Mouse (Mus musculus) kidney, embryonic 14.5 days (tissue): Measurements from ENCODE around the gene Chrm1. TPM values are rescaled to one million over a fixed set of nuclear protein-coding genes. Genes with fewer than 3 reads are reported as not detected.

ENCODE experiments used
- ATAC-seq: fragments of 200-750 bp; cut with Nextera tagmentation; 2 replicates; pipeline ENCODE4 v1.8.0; 2017; ENCODE audit warnings: moderate number of reproducible peaks, mild to moderate bottlenecking, moderate TSS enrichment, moderate library complexity; ENCODE audit not compliant: low FRiP score, low TSS enrichment
- H3K27ac ChIP-seq: fragments of 300-500 bp; sonication (generic); 2 replicates; pipeline ENCODE4 v1.5.1; 2014; ENCODE audit warnings: low read depth, mild to moderate bottlenecking, low read length, moderate library complexity, mixed read lengths
- H3K27me3 ChIP-seq: fragments of 300-500 bp; sonication (generic); 2 replicates; pipeline ENCODE4 v1.6.1; 2014; ENCODE audit warnings: mild to moderate bottlenecking, low read length; ENCODE audit not compliant: control insufficient read depth, insufficient read depth
- H3K36me3 ChIP-seq: fragments of 300-500 bp; sonication (generic); 2 replicates; pipeline ENCODE4 v1.6.1; 2014; ENCODE audit warnings: low read length, mixed read lengths; ENCODE audit not compliant: control insufficient read depth, insufficient read depth
- H3K4me1 ChIP-seq: fragments of 300-500 bp; sonication (generic); 2 replicates; pipeline ENCODE4 v1.6.1; 2014; ENCODE audit warnings: low read length, mixed read lengths; ENCODE audit not compliant: control insufficient read depth, insufficient read depth
- H3K4me2 ChIP-seq: fragments of 300-500 bp; sonication (generic); replicated peaks from 2 replicates; pipeline ENCODE4 v1.6.1; 2014; ENCODE audit warnings: low read depth, mild to moderate bottlenecking, low read length
- H3K4me3 ChIP-seq: fragments of 300-500 bp; sonication (generic); 2 replicates; pipeline ENCODE4 v1.5.1; 2014; ENCODE audit warnings: mild to moderate bottlenecking, low read length
- H3K9ac ChIP-seq: fragments of 300-500 bp; sonication (generic); 2 replicates; pipeline ENCODE4 v1.6.1; 2014; ENCODE audit warnings: low read depth, mild to moderate bottlenecking, low read length, moderate library complexity
- H3K9me3 ChIP-seq: fragments of 300-500 bp; sonication (generic); 2 replicates; pipeline ENCODE4 v1.6.1; 2016; ENCODE audit warnings: low read length; ENCODE audit not compliant: control insufficient read depth
- WGBS: fragments of 180-500 bp; shearing (Covaris S2); extraction: QIAGEN DNeasy Blood & Tissue Kit; methylation state at CpG from one replicate; pipeline ENCODE4 v1.1.7; 2014; 5-methylcytosine and 5-hydroxymethylcytosine counted together
- polyA plus RNA-seq: library from polyadenylated mRNA; unstranded; fragments of >200 nt; fragmentation: Nextera tagmentation; extraction: Ambion mirVana; gene quantifications from 2 replicates; pipeline ENCODE4 v1.2.1, GENCODE M21; 2014

The Chrm1 gene
- polyA plus RNA-seq = 0.13 TPM in 1 of 2 replicates, not detected in the other

DNA sequence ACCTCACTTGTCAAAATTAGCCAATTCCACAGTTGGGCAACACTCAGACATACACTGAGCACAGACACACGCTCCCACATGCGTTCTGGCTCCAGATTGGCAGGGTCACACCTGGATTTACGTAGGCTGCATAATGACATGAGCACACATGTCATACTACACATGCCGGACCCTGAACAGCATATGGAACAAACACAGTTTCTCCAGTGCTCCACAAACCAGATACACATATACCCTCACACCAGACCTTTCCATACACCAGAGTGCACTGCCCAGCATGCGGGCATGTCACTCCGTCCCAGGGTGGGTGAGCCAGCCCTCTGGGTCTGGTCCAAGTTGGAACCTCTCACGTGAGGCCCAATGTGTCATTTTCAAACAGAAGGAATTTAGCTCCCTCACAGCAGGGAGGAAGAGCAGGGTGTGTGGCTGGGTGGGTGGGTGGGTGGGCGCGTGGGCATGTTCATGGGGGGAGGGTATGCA lies at the start of gene Chrm1:
Chrm1 (plus strand) TSS at position 430 of the 480 bp plus-strand sequence.
- Histone ChIP-seq H3K27ac (no peak within 1 kb of the TSS), H3K4me3 (peak within 1 kb of the TSS; percentile 47; the same call in 1 of the 2 replicates), H3K9me3 (no peaks in the 10 kb centered on the region), H3K4me1 (0 out of 2 replicates have a peak, but pooled peaks cover 3% of the 10 kb centered on the region), H3K4me2 (peak within 1 kb of the TSS; percentile 97; the same call in 1 of the 2 replicates), H3K9ac (no peak within 1 kb of the TSS), H3K36me3 (no peaks in the 10 kb centered on the region), H3K27me3 (no peaks in the 10 kb centered on the region)
- no peak for ATAC-seq
- 77% methylated on average over 9 of the region's 9 CpGs for WGBS

DNA sequence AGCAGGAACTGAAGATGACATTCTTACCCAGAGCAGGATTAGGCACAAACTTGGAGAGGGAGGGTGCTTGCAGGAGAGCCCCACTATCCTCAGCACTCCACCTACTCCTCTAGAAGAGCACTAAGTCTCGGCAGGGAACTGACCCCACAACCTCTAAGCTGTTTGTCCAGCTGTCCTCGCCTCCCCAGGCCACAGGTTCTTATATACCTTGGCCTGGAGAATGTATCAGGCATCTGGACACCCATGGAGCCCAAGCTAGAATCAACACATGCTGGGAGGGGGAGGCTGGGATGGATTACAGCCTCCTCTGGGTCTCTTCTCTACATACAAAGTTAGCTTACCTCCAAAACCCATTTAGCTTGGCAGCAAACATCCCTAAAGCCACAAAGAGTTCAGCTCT lies 49.2 kb upstream of the Chrm1 start:
- Histone ChIP-seq H3K4me2 (no peak overlapping the region), H3K9ac (no peak overlapping the region), H3K9me3 (no peaks in the 10 kb centered on the region), H3K27ac (no peak overlapping the region), H3K4me1 (0 out of 2 replicates have a peak, but pooled peaks cover 3% of the 10 kb centered on the region), H3K4me3 (no peak overlapping the region), H3K36me3 (no peaks in the 10 kb centered on the region), H3K27me3 (no peaks in the 10 kb centered on the region)
- WGBS = 26% methylated on average over 2 of the region's 2 CpGs
- no peak for ATAC-seq

DNA sequence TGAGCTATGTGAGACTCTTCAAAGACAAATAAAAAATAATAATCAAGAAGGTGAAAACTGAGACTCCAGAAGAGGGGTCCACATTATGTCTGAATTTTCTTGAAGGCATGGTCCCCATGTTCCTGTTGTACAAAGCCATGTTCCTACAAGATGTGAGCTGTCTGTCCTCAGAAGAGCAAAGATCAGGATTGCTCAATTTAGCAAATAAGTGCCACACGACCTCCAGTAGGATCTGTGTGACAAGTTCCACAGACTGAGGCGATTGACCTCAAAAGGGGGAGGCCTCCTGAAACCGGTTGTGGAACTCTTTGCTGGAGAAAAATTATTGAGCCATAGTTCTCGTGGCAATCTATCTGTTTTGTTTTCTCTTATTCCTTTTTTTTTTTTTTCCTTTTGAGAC lies 47.3 kb upstream of the Chrm1 start:
- no peaks in the 10 kb centered on the region for H3K9me3 ChIP-seq
- H3K27me3 ChIP-seq = no peaks in the 10 kb centered on the region
- H3K27ac ChIP-seq = no peak overlapping the region
- H3K4me3 ChIP-seq = no peak overlapping the region
- H3K36me3 ChIP-seq = no peaks in the 10 kb centered on the region
- H3K4me1 ChIP-seq = 0 out of 2 replicates have a peak, but pooled peaks cover 3% of the 10 kb centered on the region
- no peak overlapping the region for H3K9ac ChIP-seq
- no peak overlapping the region for H3K4me2 ChIP-seq
- ATAC-seq = no peak
- 75% methylated on average over 4 of the region's 4 CpGs for WGBS

DNA sequence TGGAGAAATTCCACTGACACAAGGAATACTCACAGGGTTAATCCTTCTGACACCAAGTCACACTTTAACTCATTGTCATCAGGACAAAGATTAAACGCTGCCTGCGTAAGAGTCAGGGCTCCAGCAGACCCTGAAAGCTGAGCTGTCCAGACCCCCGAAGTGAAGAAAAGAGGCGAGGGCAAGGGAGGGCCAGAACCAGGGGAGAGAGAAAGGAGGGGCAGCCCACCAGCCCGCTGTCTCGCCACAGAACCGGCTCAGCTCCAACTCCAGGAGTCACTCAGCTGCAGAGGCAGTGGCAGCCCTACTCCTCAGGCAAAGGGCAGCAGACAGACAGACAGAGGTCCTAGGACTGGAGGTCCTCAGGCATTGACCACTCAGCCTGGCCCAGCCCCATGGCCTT lies 45.7 kb upstream of the Chrm1 start, which contains the start of gene Slc22a6:
Slc22a6 (plus strand) TSS at position 136 of the 400 bp plus-strand sequence.
- no peak within 1 kb of the TSS for H3K4me3 ChIP-seq
- H3K27ac ChIP-seq = no peak within 1 kb of the TSS
- WGBS = 10% methylated on average over 7 of the region's 7 CpGs

DNA sequence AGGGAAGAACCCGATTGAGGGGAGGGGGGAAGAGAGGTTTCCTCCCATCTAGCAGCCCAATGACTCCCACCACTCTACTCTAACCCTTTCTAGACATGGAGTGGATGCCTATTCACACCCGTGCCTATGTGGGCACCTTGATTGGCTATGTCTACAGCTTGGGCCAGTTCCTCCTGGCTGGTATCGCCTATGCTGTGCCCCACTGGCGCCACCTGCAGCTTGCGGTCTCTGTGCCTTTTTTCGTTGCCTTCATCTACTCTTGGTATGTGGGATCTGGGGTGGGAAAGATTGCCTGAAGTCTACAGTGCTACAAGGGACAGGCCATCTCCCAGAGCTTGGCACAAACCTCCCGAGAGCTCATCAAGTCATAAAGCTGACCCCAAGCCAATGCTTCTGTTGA lies 42.5 kb upstream of the Chrm1 start:
- Histone ChIP-seq H3K9me3 (no peaks in the 10 kb centered on the region), H3K4me1 (0 out of 2 replicates have a peak, but pooled peaks cover 3% of the 10 kb centered on the region), H3K27ac (no peak overlapping the region), H3K27me3 (no peaks in the 10 kb centered on the region), H3K4me2 (no peak overlapping the region), H3K36me3 (no peaks in the 10 kb centered on the region), H3K4me3 (no peak overlapping the region), H3K9ac (no peak overlapping the region)
- WGBS = 92% methylated on average over 7 of the region's 7 CpGs
- no peak for ATAC-seq

More for the DNA sequence above, 45.7 kb upstream of the Chrm1 start, which contains the start of gene Slc22a6:
- Histone ChIP-seq H3K4me2 (no peak within 1 kb of the TSS), H3K9ac (no peak within 1 kb of the TSS), H3K4me1 (0 out of 2 replicates have a peak, but pooled peaks cover 3% of the 10 kb centered on the region), H3K27me3 (no peaks in the 10 kb centered on the region), H3K36me3 (no peaks in the 10 kb centered on the region), H3K9me3 (no peaks in the 10 kb centered on the region)
- peak; percentile 72; the same call in 1 of the 2 replicates for ATAC-seq

DNA sequence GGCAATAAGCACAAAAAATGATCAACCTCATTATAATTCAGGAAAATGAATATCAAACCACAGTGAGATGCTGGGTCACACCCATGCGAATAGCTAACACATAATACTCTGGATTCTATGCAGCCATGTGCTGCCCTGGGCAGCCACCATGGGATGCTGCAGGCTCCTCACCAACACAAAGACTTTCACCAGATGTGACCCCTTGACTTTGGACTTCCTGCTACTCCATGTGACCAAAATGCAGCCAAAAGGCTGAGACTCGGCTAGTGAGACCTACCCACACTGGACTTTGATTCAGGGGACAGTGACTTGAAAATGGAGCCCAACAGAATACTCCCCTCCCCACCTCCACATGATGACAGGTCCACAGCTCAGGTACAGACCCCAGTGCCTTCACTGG lies 33.3 kb upstream of the Chrm1 start:
- Histone ChIP-seq H3K9me3 (no peaks in the 10 kb centered on the region), H3K4me2 (no peak overlapping the region), H3K27ac (no peak overlapping the region), H3K36me3 (no peaks in the 10 kb centered on the region), H3K27me3 (no peaks in the 10 kb centered on the region), H3K9ac (no peak overlapping the region), H3K4me3 (no peak overlapping the region), H3K4me1 (no peaks in the 10 kb centered on the region)
- no peak for ATAC-seq
- WGBS = 66% methylated on average over 2 of the region's 2 CpGs

DNA sequence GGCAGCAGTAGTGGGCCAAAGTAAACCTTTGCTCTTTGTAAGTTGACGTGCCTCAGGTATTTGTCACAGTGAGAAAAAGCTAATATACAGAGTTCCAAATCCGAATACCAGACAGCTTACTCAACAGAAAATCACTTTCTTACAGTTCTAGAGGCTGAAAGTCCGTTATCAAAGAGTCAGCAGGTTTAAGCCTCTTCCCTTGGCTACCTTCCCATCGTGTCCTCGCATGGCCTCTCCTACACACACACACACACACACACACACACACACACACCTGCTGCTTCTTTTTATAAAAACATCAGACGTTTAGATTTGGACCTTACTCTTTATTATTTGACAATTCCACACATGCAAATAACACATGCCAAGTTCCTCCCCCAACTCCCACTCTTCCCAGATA lies 32.8 kb upstream of the Chrm1 start:
- no peaks in the 10 kb centered on the region for H3K36me3 ChIP-seq
- H3K4me2 ChIP-seq = no peak overlapping the region
- H3K9ac ChIP-seq = no peak overlapping the region
- no peak overlapping the region for H3K4me3 ChIP-seq
- H3K9me3 ChIP-seq = no peaks in the 10 kb centered on the region
- H3K27me3 ChIP-seq = no peaks in the 10 kb centered on the region
- no peak overlapping the region for H3K27ac ChIP-seq
- 76% methylated on average over 6 of the region's 6 CpGs for WGBS
- H3K4me1 ChIP-seq = no peaks in the 10 kb centered on the region
- ATAC-seq = no peak

DNA sequence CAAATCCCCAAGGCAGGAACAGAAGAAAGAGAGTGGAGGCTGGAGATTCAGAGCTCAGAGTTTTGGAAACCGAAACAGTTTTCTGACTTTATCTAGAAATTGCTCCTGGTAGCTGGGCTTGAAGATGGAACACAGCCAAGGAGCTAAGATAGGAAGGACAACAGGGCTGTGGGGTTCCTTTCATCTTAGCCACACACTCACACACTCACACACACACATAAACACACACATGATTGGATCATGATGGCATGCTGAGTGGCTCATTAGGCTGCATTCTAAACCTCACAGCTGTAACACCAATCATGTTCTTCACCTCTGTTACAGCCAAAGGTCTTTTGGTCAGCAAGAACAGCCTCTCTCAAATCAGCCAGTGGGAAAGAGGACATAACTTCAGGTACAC lies 31.6 kb upstream of the Chrm1 start:
- Histone ChIP-seq H3K36me3 (no peaks in the 10 kb centered on the region), H3K4me1 (no peaks in the 10 kb centered on the region), H3K4me2 (no peak overlapping the region), H3K27me3 (no peaks in the 10 kb centered on the region), H3K9ac (no peak overlapping the region), H3K4me3 (no peak overlapping the region), H3K27ac (no peak overlapping the region), H3K9me3 (no peaks in the 10 kb centered on the region)
- no peak for ATAC-seq
- 88% methylated on average over 1 of the region's 1 CpGs for whole genome bisulfite sequencing

DNA sequence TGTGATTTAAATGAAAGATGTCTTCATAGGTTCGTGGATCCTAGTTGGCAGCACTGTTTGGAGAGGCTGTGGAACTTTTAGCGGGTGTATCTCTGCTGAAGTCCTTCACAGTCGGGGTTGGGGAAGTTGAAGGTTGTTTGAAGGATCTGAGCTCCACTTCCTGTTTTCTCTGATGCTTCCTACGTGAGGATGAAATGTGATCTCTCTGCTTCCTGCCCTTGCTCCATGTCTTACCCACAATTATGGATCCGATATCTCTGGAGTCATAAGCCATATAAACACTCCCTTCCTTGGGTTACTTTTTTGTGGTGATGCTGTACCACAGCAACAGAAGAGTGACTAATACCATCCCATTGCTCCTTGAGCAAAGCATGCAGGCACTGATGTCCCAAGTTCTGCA lies 21.5 kb upstream of the Chrm1 start:
- no peaks in the 10 kb centered on the region for H3K9me3 ChIP-seq
- H3K4me3 ChIP-seq = no peak overlapping the region
- no peaks in the 10 kb centered on the region for H3K36me3 ChIP-seq
- no peak overlapping the region for H3K9ac ChIP-seq
- ATAC-seq = no peak
- peaks cover 6% of the 10 kb centered on the region; the same call in 1 of the 2 replicates for H3K4me1 ChIP-seq
- WGBS = 47% methylated on average over 5 of the region's 5 CpGs
- no peaks in the 10 kb centered on the region for H3K27me3 ChIP-seq
- H3K4me2 ChIP-seq = no peak overlapping the region
- H3K27ac ChIP-seq = no peak overlapping the region
